Mouse (Mus musculus) brown adipose tissue, adult 24 weeks (tissue): Measurements from ENCODE around the gene Prkn. TPM values are rescaled to one million over a fixed set of nuclear protein-coding genes. Genes with fewer than 3 reads are reported as not detected.

Experiments used
- H3K27ac ChIP-seq: fragments of 200-500 bp; replicated peaks from 2 replicates; pipeline ENCODE4 v1.5.1; 2012; ENCODE audit warnings: low read depth, mild to moderate bottlenecking, low read length
- H3K4me1 ChIP-seq: fragments of 200-500 bp; 2 replicates; pipeline ENCODE4 v1.6.1; 2012; ENCODE audit warnings: low read length, mixed read lengths; ENCODE audit not compliant: control insufficient read depth, insufficient read depth, insufficient read length
- H3K4me3 ChIP-seq: fragments of 200-500 bp; 2 replicates; pipeline ENCODE4 v1.5.1; 2012; ENCODE audit warnings: low read depth, mild to moderate bottlenecking, low read length, moderate library complexity; ENCODE audit not compliant: insufficient read depth
- polyA plus RNA-seq: library from polyadenylated mRNA; stranded (reverse); fragments of >200 nt; gene quantifications from 2 replicates; pipeline ENCODE4 v1.2.4, GENCODE M21; 2012; ENCODE audit not compliant: missing spikeins, insufficient read depth, insufficient read length

Gene Prkn
- polyA plus RNA-seq, 1 experiment: 7.2 TPM

DNA sequence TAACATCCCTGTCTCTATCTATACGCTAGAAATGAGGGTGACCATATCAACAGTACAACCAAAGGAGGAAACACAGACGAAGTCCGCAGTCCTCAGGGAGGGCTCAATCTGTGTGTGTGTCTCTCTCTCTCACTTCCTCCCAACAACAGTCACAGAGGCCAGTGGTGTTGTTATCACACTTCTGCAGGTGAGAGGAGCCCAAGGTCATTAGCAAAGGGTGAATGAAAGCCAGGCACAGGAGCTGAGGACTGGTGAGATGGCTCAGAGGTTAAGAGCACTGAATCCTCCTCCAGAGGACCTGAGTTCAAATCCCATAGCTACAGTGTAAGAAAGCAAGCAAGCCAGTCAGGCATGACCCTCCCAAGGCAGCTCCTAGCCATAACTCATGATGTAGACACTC is 1199.7 kb downstream of the Prkn start:
- no peaks in the 10 kb centered on the region for H3K4me1 ChIP-seq
- no peak overlapping the region for H3K4me3 ChIP-seq
- H3K27ac ChIP-seq: no peak overlapping the region

DNA sequence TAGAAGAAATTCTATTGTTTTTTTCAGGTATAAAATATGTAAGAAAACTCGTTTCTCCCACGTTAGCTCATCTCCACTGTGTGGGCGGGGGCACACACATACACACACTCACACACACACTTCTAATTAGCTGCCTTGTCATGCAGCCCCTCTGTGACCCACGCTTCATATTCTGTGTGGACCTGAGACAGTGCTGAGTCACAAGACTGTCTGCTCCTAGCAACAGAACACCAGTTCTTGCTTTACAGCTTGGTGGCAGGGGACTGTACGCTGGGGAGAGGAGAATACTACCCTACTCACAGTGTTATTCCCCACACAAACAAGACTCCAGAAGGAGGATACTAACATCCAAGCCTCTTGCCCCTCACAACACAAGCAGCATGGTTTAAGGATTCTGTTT is 1200.4 kb downstream of the Prkn start:
- H3K4me3 ChIP-seq: no peak overlapping the region
- no peak overlapping the region for H3K27ac ChIP-seq
- H3K4me1 ChIP-seq: no peaks in the 10 kb centered on the region

DNA sequence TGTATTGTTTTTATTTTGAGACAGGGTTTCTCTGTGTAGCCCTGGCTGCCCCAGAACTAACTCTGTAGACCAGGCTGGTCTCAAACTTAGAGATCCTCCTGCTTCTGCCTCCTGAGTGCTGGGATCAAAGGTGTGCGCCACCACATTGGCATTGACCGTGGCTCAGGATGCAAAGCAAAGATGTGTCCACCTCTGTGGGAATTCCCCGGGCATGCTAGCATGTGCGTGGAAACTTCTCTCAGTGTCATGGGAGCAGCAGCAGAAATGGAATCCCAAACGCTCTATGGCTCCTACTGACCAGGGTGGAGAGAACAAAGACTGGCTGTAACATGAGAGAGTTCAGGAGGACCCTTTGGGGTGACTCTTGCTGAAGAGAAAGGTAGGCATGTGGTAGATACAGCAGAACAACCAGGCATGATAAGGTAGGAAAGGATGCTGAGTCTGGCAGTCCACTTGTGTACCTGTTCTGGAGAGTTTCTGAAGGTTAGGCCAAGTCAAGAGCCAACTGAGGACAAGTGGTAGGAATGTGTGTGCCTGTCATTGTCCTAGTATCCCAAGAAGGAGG is 1201.0 kb downstream of the Prkn start:
- Histone ChIP-seq H3K27ac (no peak overlapping the region), H3K4me1 (no peaks in the 10 kb centered on the region), H3K4me3 (no peak overlapping the region)

DNA sequence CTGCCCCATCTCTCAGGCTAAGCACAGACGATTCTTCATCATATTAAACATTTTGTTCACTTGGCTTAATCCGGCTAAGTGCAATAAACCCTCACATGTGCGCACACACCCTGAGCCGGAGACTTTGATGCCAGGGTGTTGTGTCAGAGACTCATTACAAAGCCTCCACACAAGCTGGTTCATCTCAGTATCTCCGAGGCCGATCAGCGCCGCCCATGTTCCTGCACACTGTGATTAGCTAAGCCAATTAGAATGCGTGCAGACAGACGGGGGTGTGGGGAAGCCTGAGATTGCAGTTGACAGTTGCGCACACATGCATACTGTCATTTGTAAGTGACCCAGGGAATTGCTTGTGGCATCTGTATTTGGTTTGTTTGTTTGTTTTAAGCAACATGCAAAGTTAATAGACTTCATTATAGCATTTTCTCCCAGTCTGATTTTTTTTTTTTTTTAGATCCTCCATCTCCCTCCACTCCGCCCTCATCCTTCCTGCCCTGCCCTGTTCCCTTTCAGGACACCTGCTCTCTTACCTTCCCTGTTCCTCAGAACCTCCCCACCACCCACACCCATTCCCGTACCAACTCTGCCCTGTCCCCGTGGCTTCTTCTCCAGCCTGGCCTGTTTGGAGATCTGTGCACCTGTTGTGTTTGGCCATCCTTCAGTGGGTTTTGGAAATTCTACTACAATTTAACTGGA is 1202.5 kb downstream of the Prkn start:
- Histone ChIP-seq H3K27ac (no peak overlapping the region), H3K4me3 (no peak overlapping the region), H3K4me1 (no peaks in the 10 kb centered on the region)

DNA sequence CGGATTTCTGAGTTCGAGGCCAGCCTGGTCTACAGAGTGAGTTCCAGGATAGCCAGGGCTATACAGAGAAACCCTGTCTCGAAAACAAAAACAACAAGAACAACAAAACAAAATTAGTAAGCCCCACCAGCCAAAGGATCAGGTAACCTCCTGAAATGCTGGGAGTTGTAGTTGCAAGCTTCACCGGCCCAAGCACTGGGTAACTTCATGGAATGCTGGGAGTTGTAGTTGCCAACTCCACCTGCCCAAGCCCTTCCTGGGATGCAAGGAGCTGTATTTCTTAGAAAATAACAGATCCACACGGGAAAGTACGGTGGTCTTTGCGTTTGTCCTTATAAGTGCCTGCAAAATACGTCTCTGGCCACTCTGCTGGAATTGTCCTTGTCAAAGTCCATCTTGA is 1204.0 kb downstream of the Prkn start:
- no peak overlapping the region for H3K27ac ChIP-seq
- H3K4me3 ChIP-seq: no peak overlapping the region
- no peaks in the 10 kb centered on the region for H3K4me1 ChIP-seq

DNA sequence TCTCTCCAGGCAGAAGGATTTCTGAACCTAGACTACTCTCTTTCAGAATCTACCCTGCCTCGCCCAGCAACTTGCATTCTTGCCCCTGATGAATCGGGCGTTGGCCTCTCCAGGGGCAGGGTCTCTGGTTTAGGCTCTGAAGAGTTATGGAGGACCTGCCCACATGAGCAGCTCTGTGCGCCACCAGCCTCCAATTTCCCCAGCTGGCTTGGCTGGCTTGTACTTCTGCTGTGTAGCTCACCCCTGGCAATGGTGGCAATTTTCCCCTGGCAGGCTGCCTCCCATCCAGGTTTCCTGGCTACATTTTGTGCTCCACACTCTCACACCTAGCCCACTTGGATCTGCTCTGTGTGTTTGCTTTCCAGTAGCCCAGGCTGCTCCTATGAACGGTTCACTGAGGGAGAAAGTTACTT is 1205.7 kb downstream of the Prkn start:
- no peak overlapping the region for H3K27ac ChIP-seq
- no peaks in the 10 kb centered on the region for H3K4me1 ChIP-seq
- no peak overlapping the region for H3K4me3 ChIP-seq

DNA sequence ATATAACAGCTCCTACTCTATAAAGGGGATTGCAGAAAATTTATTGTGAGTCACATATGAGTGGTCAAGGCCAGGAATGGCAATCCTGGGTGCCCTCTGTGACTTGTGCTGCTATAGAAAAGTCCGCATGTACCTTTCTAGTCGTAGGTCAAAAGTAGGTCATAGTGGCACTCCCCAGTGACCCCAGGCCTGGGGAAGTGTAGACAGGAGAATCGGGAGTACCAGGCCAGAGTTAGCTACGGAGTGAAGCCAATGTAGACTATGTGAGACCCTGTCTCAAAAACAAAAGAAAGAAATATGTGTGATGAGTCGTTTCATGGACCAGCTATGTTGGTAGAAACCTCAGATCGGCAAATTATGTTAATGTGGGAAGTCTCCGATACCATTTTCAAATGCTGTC is 1206.8 kb downstream of the Prkn start:
- Histone ChIP-seq H3K4me3 (no peak overlapping the region), H3K4me1 (no peaks in the 10 kb centered on the region), H3K27ac (no peak overlapping the region)

DNA sequence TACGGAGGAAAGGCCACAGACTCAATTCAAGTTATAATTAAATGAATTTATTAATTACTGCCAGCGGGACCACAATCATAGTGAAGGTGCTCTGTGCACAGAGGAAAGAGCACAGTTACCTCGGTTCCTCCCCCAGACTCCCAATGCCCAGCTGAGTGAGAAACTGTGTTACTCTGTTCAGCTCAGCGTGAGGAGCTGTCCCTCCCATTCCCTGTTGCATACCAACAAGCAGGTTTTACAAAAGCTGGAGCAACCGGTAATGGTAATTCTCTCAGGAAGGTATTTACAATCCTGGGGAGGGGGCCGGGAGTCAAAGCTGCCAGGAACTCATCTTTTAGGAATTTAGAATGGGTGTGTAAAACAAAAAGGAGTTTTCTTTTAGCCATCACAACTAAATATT is 1207.3 kb downstream of the Prkn start:
- no peaks in the 10 kb centered on the region for H3K4me1 ChIP-seq
- no peak overlapping the region for H3K27ac ChIP-seq
- no peak overlapping the region for H3K4me3 ChIP-seq

DNA sequence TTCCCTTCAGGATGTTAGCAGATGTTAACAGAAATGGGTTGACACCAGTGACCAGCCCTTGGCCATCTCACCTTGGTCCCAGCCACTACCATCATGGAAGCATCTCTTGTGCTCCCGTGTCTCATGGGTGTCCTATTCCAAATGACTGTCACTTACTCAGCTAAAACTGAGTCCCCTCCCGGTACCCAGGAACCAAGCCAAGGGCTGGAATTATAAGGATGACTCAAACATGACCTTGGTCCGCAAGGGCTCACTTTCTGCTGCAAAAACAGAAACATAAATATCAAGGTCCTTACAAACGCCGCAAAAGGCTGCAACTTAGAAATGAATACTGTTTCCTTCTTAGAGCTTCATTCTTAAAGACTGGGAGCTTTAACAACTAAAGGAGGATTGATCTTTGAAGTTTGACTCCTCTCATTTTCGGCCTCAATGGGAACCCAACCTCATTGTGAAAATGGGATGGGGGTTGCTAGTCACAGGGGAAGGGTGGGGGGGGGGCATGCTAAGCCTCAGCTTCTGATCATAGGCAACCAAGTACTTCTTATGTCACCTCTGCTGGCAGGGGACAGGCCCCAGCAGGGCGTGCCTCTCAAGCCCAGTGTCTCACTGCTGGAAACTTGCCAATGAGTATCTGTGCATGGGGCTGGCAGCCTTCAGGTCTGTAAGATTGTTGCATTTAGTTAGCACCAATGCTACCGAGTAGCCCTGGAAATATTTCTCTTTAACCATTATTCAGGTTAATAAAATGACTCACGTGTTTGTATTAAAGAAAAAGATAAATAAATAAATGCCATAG is 1208.7 kb downstream of the Prkn start:
- Histone ChIP-seq H3K27ac (no peak overlapping the region), H3K4me3 (no peak overlapping the region), H3K4me1 (no peaks in the 10 kb centered on the region)

DNA sequence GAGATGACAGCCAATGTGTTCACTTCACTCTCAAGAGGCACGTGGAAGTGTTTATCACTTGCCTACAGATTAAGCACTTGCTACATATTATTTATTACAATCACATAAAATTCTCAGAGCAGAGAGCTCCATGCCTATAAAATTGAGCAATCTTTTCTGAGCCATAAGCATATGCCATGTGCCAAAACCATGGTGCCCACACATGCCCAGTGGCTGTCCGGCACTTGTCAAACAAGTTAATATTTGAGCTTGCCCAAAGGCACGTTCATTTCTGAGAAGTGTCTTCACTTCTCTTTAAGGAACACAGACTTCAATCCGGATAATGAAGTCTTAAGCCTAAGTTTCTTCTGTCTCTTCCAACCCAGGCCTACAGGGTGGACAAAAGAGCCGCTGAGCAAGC is 1210.1 kb downstream of the Prkn start:
- no peak overlapping the region for H3K4me3 ChIP-seq
- no peak overlapping the region for H3K27ac ChIP-seq
- H3K4me1 ChIP-seq: no peaks in the 10 kb centered on the region

DNA sequence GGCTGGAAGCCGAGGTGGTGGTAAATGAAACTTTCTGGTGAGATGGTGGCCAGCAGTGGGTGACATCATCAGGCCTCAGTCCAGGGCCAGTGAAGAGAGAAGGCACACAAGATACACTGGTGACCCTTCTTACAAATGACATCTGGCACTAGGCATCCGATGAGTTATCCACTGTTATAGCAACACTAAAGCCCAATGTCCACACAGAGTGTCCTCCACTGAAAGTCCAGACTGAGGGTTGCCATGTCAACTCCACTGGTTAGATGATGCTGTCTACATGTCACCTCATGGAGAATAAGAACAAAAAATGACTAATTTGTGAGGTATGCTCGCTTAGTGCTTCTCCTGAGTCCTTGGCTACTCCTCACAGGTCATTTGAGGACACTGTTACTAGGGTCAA is 1210.8 kb downstream of the Prkn start:
- Histone ChIP-seq H3K27ac (no peak overlapping the region), H3K4me1 (no peaks in the 10 kb centered on the region), H3K4me3 (no peak overlapping the region)

DNA sequence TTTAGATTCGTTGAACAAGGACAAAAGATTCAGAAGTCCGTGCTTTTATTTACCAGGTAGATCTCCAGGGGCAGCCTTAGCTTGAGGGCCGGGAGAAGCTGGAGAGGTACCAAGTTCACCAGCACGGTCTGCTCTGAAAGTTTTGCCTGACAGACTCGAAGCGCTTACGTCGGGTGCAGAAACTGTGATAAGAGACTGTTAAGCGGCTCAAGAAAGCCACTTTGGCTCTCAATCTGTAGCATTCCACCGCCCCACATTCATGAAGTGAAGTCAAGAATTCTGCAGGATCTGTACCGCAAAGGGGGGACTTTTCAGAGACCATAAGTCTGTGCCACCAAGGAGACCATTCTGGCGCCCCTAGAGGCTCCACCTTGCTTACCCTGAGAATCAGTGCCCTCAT is 1212.5 kb downstream of the Prkn start:
- Histone ChIP-seq H3K4me3 (no peak overlapping the region), H3K4me1 (no peaks in the 10 kb centered on the region), H3K27ac (no peak overlapping the region)

DNA sequence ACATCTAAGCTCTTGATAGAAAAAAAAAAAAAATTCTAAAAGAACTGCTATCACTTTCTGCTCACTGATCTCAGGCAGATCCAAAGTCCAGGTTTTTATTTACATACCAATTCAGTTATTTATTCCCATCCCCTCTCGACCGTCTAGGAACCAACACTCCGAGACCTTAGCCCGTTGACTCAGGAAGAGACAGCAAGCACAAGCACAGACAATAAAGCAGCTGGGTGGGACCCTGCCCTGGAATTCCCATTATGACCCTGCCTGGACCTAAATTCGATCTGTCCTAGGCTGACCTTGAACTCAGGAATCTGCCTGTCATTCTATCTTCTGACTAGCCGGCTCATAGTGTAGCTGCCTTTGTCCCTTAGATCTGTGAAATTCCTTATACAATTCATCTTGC is 1218.9 kb downstream of the Prkn start:
- Histone ChIP-seq H3K27ac (no peak overlapping the region), H3K4me1 (no peaks in the 10 kb centered on the region), H3K4me3 (no peak overlapping the region)

DNA sequence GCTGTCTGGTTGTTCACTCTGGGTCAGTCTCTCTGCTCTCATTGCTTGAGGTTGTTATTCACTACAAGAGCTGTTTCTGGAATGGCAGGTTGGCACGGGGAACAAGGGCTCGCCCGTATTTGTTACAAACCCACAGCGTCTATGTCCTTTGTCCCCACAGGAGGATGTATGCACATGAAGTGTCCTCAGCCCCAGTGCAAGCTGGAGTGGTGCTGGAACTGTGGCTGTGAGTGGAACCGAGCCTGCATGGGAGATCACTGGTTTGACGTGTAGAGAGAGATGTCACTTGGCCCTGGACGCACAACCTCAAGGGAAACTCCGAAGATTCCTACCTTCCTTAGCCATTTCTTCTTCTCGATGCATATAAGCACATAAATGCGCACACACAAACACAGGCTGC is 1221.2 kb downstream of the Prkn start:
- H3K27ac ChIP-seq: no peak overlapping the region
- H3K4me3 ChIP-seq: no peak overlapping the region
- no peaks in the 10 kb centered on the region for H3K4me1 ChIP-seq

DNA sequence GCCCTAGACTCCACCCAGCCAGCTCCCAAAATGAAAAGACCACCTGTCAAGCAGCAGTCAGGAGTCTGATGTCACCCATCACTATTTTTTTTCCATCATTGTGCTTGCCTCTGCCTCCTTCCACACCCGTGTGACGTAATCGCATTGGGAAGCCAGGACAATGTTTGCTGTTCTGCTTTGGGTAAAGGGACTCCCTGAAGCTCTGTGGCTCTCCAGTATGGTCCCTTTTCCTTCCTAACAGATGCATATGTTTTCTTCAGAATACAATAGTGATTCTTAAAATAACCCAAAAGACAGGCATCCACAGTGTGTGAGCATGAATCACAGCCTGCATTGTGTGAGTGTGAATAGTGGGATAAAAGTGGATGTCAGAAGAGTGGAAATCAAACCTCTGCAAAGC is 1222.7 kb downstream of the Prkn start:
- no peak overlapping the region for H3K27ac ChIP-seq
- no peaks in the 10 kb centered on the region for H3K4me1 ChIP-seq
- H3K4me3 ChIP-seq: no peak overlapping the region

DNA sequence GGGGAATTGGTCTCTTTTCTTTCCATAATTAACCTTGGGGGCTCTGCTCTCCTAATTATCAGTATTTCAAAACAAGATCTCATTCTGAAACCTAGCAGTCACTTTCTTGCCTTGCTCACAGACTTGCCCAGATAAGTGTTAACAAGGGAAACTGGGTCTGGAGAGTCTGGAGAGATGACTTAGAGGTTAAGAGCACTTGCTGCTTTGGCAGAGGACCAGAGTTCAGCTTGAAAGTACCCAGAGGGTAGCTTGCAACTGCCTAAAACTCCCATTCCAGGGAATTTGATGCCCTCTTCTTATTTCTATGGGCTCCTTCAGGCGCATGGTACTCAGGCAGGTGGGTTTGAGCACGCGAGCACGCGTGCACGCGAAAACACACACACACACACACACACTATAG is 1223.3 kb downstream of the Prkn start:
- no peaks in the 10 kb centered on the region for H3K4me1 ChIP-seq
- no peak overlapping the region for H3K4me3 ChIP-seq
- H3K27ac ChIP-seq: no peak overlapping the region
